Mouse (Mus musculus) mouse trophoblast stem cell (cell line): ENCODE data around the gene Aldh1a2.

Experiments
- in situ Hi-C, 2 experiments: fragments of 300-500 bp; cut with MseI, MboI; formaldehyde crosslinking; loops; 2 replicates in 1 of 2; 3 replicates in 1 of 2; pipeline ENCODE4 v1.15.1; 2025

Gene Aldh1a2

GRCm38 (mm10) chr9:71288738-71289137 lies 73.1 kb downstream of the Aldh1a2 start:
- in situ Hi-C loops, result no loop called here

- in situ Hi-C loops, result no loop called here
Measured at GRCm38 (mm10) chr9:71289810-71290209, 74.2 kb downstream of the Aldh1a2 start.

GRCm38 (mm10) chr9:71290730-71291129 lies 75.1 kb downstream of the Aldh1a2 start:
- in situ Hi-C loops, result no loop called here

GRCm38 (mm10) chr9:71295501-71295900 lies 79.9 kb downstream of the Aldh1a2 start:
- in situ Hi-C loops, result no loop called here

- in situ Hi-C loops, result no loop called here
Measured at GRCm38 (mm10) chr9:71303594-71303993, 88.0 kb downstream of the Aldh1a2 start.

- in situ Hi-C loops, result no loop called here
Measured at GRCm38 (mm10) chr9:71307106-71307789, 91.7 kb downstream of the Aldh1a2 start.

GRCm38 (mm10) chr9:71315960-71316359 lies 100.4 kb downstream of the Aldh1a2 start:
- in situ Hi-C loops, result loop anchor here in 1 of 2 experiments (10.0 kb wide), 1 partner anchor 101 kb away; the partner anchor contains the start of gene Aldh1a2

GRCm38 (mm10) chr9:71317096-71317920 lies 101.7 kb downstream of the Aldh1a2 start:
- in situ Hi-C loops, result loop anchor here in 1 of 2 experiments (10.0 kb wide), 1 partner anchor 103 kb away; the partner anchor contains the start of gene Aldh1a2

- in situ Hi-C loops, result loop anchor here in 1 of 2 experiments (10.0 kb wide), 1 partner anchor 103 kb away; the partner anchor contains the start of gene Aldh1a2
Measured at GRCm38 (mm10) chr9:71317921-71318241, 102.3 kb downstream of the Aldh1a2 start.

- in situ Hi-C loops, result loop anchor here (10.0 kb wide), 1 partner anchor 105 kb away; the partner anchor contains the start of gene Aldh1a2 (in 2 of the 2)
Measured at GRCm38 (mm10) chr9:71319776-71320175, 104.2 kb downstream of the Aldh1a2 start.

GRCm38 (mm10) chr9:71320246-71321155 lies 104.9 kb downstream of the Aldh1a2 start:
- in situ Hi-C loops, result loop anchor here in 1 of 2 experiments (10.0 kb wide), 1 partner anchor 106 kb away; the partner anchor contains the start of gene Aldh1a2

- in situ Hi-C loops, result loop anchor here in 1 of 2 experiments (10.0 kb wide), 1 partner anchor 107 kb away; the partner anchor contains the start of gene Aldh1a2
Measured at GRCm38 (mm10) chr9:71321436-71321835, 105.8 kb downstream of the Aldh1a2 start.

- in situ Hi-C loops, result loop anchor here in 1 of 2 experiments (10.0 kb wide), 1 partner anchor 107 kb away; the partner anchor contains the start of gene Aldh1a2
Measured at GRCm38 (mm10) chr9:71321871-71322270, 106.3 kb downstream of the Aldh1a2 start.

GRCm38 (mm10) chr9:71323303-71323952 lies 107.8 kb downstream of the Aldh1a2 start:
- in situ Hi-C loops, result loop anchor here in 1 of 2 experiments (10.0 kb wide), 1 partner anchor 109 kb away; the partner anchor contains the start of gene Aldh1a2

- in situ Hi-C loops, result loop anchor here in 1 of 2 experiments (10.0 kb wide), 1 partner anchor 109 kb away; the partner anchor contains the start of gene Aldh1a2
Measured at GRCm38 (mm10) chr9:71324060-71324459, 108.5 kb downstream of the Aldh1a2 start.

GRCm38 (mm10) chr9:71326261-71326660 lies 110.7 kb downstream of the Aldh1a2 start:
- in situ Hi-C loops, result loop anchor here in 1 of 2 experiments (10.0 kb wide), 1 partner anchor 111 kb away; the partner anchor contains the start of gene Aldh1a2

GRCm38 (mm10) chr9:71331661-71332060 lies 116.1 kb downstream of the Aldh1a2 start:
- in situ Hi-C loops, result no loop called here

- in situ Hi-C loops, result no loop called here
Measured at GRCm38 (mm10) chr9:71336674-71337073, 121.1 kb downstream of the Aldh1a2 start.

- in situ Hi-C loops, result no loop called here
Measured at GRCm38 (mm10) chr9:71337425-71337824, 121.8 kb downstream of the Aldh1a2 start.

GRCm38 (mm10) chr9:71340116-71340515 lies 124.5 kb downstream of the Aldh1a2 start:
- in situ Hi-C loops, result no loop called here
